Mouse (Mus musculus) Patski (cell line): Measurements from ENCODE around the gene Tubb5. TPM values are rescaled to one million over a fixed set of nuclear protein-coding genes. Genes with fewer than 3 reads are reported as not detected.

Experiments used
- ATAC-seq: fragments of 100-300 bp; one replicate; pipeline ENCODE4 v1.8.0; 2021
- CTCF ChIA-PET: fragments of 350-600 bp; sonication (Branson Sonifier 250); formaldehyde crosslinking; loops from one replicate; lab custom pipeline; 2022; ENCODE audit warnings: inconsistent platforms; lab: Charles Lee
- POLR2A ChIA-PET: fragments of 350-600 bp; sonication (Branson Sonifier 250); formaldehyde crosslinking; loops from one replicate; lab custom pipeline; 2022; ENCODE audit warnings: antibody characterized with exemption, inconsistent platforms; lab: Charles Lee
- DNase-seq: peaks from one replicate; pipeline ENCODE4 v3.0.0-alpha.2; 2011; ENCODE audit warnings: low read depth, low spot score
- H3K27me3 ChIP-seq: fragments of 371-371 bp; one replicate; pipeline ENCODE4 v1.5.1; 2021
- CTCF ChIP-seq: fragments of 100-300 bp; IDR thresholded peaks from one replicate; pipeline ENCODE4 v1.5.1; 2021
- in situ Hi-C: fragments of 300-500 bp; cut with MboI; formaldehyde crosslinking; loops from 3 replicates; pipeline ENCODE4 v1.11.1; 2018; ENCODE audit warnings: low pct_unique_long_range_greater_than_20kb, mixed read lengths
- polyA plus RNA-seq: library from polyadenylated mRNA; unstranded; gene quantifications from one replicate; pipeline ENCODE4 v1.2.3, GENCODE M21; 2021

Tubb5 gene
- polyA plus RNA-seq, 1 experiment from 2014 or later: 608 TPM

DNA sequence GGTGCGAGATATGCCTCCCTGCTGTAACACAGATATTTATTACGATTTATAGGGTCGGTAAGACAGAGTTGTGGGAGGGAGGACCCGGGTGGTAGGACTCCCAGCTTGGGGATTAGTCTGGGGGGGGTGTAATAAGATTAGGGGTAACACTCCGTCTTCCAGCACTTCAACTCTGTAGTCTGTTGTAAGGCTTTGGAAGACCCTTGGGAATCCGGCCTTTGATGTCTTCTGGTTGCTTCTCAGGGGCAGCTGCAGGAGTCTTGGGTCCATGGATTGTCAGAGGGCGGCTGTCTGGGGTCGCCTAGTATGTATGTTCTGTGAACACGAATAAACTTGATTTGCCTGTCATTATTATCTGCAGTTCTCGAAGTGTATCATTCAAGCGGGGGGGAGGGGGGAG lies 15.5 kb downstream of the Tubb5 start:
- in situ Hi-C loops: loop anchor here (10.0 kb wide), 1 partner anchor 238 kb away; no protein-coding TSS in a partner anchor
- TF ChIP-seq CTCF: no peak
- DNase-seq: no peak
- CTCF ChIA-PET: interaction anchor here (1.1 to 9.5 kb wide), 5 partner anchors 9 to 86 kb away, joined by 3 to 79 read pairs (median 4); no protein-coding TSS in a partner anchor
- no peak for ATAC-seq
- POLR2A ChIA-PET: interaction anchor here (0.6 to 6.8 kb wide), 13 partner anchors 9 to 119 kb away, joined by 3 to 48 read pairs (median 7); partner anchors contain the start of gene Ddr1
- H3K27me3 ChIP-seq: no peaks in the 10 kb centered on the region

DNA sequence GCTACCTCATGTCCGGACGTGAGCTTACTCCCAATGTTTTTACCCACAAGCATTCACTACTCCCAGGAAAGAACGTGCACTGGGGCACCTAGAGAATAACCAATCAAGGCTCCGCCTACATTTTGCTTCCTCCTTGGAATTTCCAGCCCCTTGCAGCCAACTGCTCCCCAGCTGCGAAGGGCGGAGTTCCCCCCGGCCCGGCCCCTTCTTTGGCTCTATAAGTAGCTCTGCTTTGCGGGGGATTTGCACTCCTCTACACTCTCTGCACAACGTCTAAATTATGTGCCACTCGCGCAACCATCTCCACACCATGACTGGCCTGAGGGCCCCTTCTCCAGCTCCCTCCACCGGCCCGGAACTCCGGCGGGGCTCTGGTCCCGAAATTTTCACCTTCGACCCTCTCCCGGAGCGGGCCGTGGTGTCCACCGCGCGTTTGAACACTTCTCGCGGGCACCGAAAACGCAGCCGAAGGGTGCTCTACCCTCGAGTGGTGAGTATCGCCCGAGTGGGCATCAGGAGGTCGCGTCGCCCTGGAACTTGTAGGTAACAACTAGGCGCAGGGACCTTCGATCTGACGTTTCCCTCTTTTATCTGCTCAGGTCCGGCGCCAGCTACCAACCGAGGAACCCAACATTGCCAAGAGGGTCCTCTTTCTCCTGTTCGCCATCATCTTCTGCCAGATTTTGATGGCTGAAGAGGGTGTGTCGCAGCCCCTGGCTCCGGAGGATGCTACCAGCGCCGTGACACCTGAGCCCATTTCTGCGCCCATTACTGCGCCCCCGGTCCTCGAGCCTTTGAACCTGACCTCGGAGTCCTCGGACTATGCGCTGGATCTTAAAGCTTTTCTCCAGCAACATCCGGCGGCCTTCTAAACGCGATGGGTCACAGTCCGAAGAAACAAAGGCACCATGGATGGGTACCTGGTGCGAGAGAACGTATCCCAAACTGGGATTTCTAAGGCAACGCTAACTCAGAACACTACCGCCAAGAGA lies 16.4 kb downstream of the Tubb5 start, which contains the start of gene Ier3:
Ier3 (plus strand) TSS at position 246 of the 992 bp plus-strand sequence.
- DNase-seq: peak; percentile 79
- ATAC-seq: peak; percentile 58
- TF ChIP-seq CTCF: no peak
- H3K27me3 ChIP-seq: no peaks in the 10 kb centered on the region
- ChIA-PET CTCF (interaction anchor here (0.8 to 2.4 kb wide), 8 partner anchors 8 to 85 kb away, joined by 3 to 13 read pairs (median 3); no protein-coding TSS in a partner anchor), POLR2A (interaction anchor here (0.6 to 6.8 kb wide), 15 partner anchors 9 to 124 kb away, joined by 3 to 48 read pairs (median 5); partner anchors contain the start of gene Ddr1)
- in situ Hi-C loops: loop anchor here (10.0 kb wide), 1 partner anchor 237 kb away; no protein-coding TSS in a partner anchor

- H3K27me3 ChIP-seq: no peaks in the 10 kb centered on the region
- ChIA-PET CTCF (interaction anchor here (2.4 kb wide), 1 partner anchor 83 kb away, joined by 13 read pairs; no protein-coding TSS in a partner anchor), POLR2A (no interaction called here)
- ATAC-seq: no peak
- in situ Hi-C loops: loop anchor here (10.0 kb wide), 1 partner anchor 235 kb away; no protein-coding TSS in a partner anchor
- TF ChIP-seq CTCF: no peak
- DNase-seq: no peak
These were observed 18.0 kb downstream of the Tubb5 start for GRCm38 (mm10) chr17:35820111-35820510.

DNA sequence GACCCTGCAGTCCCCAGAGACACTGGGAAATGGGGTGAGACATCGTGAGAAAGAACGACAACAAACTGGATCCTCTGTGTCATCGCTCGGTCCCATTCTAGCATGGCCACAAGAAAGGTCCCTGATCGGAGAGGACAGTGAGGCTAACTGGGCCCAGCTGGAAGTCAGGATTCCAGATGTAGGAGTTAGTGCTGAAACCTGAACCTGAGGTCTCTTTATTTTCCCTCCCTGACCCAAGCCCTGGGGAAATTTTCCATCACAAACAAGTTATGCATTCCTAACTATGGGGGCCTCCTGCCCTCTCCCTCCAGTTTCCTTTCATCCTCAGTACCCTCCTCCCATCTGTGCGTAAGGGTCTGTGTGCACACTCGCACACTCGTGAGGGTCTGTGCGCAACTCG lies 20.9 kb downstream of the Tubb5 start:
- CTCF ChIA-PET: interaction anchor here (1.2 to 3.5 kb wide), 2 partner anchors 16 to 78 kb away, joined by 4 to 14 read pairs; no protein-coding TSS in a partner anchor
- no peak for ATAC-seq
- in situ Hi-C loops: no loop called here
- TF ChIP-seq CTCF: no peak
- no peak for DNase-seq
- POLR2A ChIA-PET: no interaction called here
- no peaks in the 10 kb centered on the region for H3K27me3 ChIP-seq

DNA sequence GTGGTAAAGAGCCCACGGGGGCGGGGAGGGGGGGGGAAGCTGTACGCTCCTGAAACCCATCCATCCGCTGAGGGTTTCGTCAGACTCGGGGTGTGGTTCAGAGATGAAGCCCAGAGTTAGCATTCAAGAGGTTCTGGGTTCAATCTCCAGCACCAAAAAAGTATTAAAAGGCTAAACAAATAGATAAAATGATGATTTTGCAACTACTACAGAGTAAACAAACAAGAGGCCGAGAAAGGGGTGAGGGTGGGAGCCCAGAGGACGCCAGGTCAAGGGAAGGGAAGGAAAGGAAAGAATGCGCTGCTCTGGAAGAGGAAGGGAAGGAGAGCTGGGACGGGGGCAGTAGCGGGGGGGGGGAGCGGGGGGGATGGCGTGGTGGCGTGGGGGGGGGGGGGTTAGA lies 21.4 kb downstream of the Tubb5 start:
- in situ Hi-C loops: no loop called here
- no peak for ATAC-seq
- no peak for TF ChIP-seq CTCF
- ChIA-PET CTCF (interaction anchor here (3.5 kb wide), 1 partner anchor 77 kb away, joined by 14 read pairs; no protein-coding TSS in a partner anchor), POLR2A (no interaction called here)
- H3K27me3 ChIP-seq: no peaks in the 10 kb centered on the region
- no peak for DNase-seq

DNA sequence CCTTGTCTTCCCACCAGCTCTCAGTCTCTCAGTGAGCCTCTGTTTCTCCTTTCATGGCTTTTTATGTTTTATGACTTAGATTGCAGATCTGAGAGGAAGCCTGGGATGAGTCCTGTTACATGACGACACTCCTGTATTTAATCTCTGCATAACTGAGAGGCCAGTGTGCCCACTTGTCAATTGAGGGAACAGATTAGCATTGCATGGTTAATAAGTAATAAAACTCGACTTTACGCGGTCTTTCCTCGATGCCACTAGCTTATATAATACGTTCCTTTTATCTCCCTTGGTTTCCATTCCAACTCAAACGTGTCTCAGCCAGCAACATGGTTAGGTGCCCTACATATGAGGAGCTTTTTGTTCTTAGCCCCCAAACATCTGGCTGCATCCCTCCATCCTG lies 22.3 kb downstream of the Tubb5 start:
- POLR2A ChIA-PET: interaction anchor here (0.9 kb wide), 1 partner anchor 22 kb away, joined by 3 read pairs; no protein-coding TSS in a partner anchor
- no peak for DNase-seq

GRCm38 (mm10) chr17:35814678-35815077 lies 23.4 kb downstream of the Tubb5 start:
- POLR2A ChIA-PET: interaction anchor here (0.8 to 2.9 kb wide), 3 partner anchors 8 to 56 kb away, joined by 3 to 31 read pairs (median 3); partner anchors contain the start of genes Flot1 and Ier3

More for the DNA sequence above, 22.3 kb downstream of the Tubb5 start:
- in situ Hi-C loops: no loop called here
- CTCF ChIA-PET: interaction anchor here (0.7 to 3.5 kb wide), 4 partner anchors 13 to 77 kb away, joined by 3 to 14 read pairs (median 3); no protein-coding TSS in a partner anchor
- no peak for TF ChIP-seq CTCF
- H3K27me3 ChIP-seq: no peaks in the 10 kb centered on the region
- no peak for ATAC-seq

DNA sequence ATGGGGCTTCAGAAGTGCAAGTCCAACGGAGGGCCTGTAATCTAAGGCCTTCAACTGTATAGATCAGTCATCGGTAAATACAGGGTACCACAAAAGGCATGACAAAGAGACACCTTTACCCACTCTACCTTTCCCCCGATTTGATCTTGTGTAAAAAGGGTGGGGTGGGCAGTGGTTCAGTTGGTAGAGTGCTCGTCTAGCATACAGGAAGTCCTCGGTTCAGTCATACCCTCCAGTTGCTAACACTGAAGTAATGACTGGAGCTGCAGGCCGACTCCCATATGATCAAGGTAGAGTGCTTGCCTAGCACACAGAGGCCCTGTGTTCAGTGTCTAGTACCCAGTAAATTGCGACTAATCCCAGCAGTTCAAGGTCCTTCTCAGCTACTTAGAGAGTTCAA lies 24.5 kb downstream of the Tubb5 start:
- H3K27me3 ChIP-seq: no peaks in the 10 kb centered on the region
- CTCF ChIA-PET: interaction anchor here (1.0 to 3.1 kb wide), 6 partner anchors 9 to 77 kb away, joined by 3 to 13 read pairs (median 4); partner anchors contain the start of gene Flot1
- in situ Hi-C loops: loop anchor here (5.0 kb wide), 1 partner anchor 36 kb away; no protein-coding TSS in a partner anchor
- POLR2A ChIA-PET: interaction anchor here (0.9 to 2.9 kb wide), 5 partner anchors 9 to 43 kb away, joined by 3 to 31 read pairs (median 6); partner anchors contain the start of genes Flot1 and Ier3
- ATAC-seq (peak; percentile 12), DNase-seq (no peak)
- TF ChIP-seq CTCF: no peak

More at GRCm38 (mm10) chr17:35814678-35815077, 23.4 kb downstream of the Tubb5 start:
- H3K27me3 ChIP-seq: no peaks in the 10 kb centered on the region
- CTCF ChIA-PET: interaction anchor here (3.1 to 3.5 kb wide), 2 partner anchors 38 to 75 kb away, joined by 13 to 14 read pairs; no protein-coding TSS in a partner anchor
- ATAC-seq: no peak
- in situ Hi-C loops: loop anchor here (5.0 kb wide), 1 partner anchor 37 kb away; no protein-coding TSS in a partner anchor
- TF ChIP-seq CTCF: no peak
- DNase-seq: no peak

GRCm38 (mm10) chr17:35813245-35813647 lies 24.9 kb downstream of the Tubb5 start:
- ChIA-PET CTCF (interaction anchor here (0.8 to 3.1 kb wide), 9 partner anchors 8 to 87 kb away, joined by 3 to 13 read pairs (median 4); partner anchors contain the start of genes Flot1 and Ier3), POLR2A (interaction anchor here (0.9 to 2.9 kb wide), 5 partner anchors 9 to 42 kb away, joined by 3 to 31 read pairs (median 6); partner anchors contain the start of genes Flot1 and Ier3)
- ATAC-seq: peak; percentile 83
- no peak for TF ChIP-seq CTCF
- in situ Hi-C loops: loop anchor here (5.0 kb wide), 1 partner anchor 36 kb away; no protein-coding TSS in a partner anchor
- no peaks in the 10 kb centered on the region for H3K27me3 ChIP-seq
- peak; percentile 100 for DNase-seq
